23 mouse cellular contexts compared by ENCODE assay signal in the genomic region with DNA sequence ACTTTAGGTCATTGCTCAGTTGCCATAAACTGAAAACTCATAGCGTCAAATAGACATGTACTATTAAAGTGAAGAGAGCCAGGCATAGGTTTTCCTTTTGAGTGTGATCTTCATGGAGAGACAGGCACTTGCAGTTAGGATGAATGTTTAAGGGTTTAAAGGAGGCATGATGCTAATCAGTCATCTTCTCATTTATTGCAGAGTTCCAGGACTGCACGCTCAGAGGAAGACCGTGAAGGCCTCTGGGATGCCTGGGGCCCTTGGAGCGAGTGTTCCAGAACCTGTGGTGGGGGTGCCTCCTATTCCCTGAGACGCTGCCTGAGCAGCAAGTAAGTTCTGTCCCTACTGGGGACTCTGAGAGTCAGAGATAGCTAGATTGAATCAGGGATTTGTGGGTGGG.
A peak's percentile ranks its signal among the peaks of the same experiment; 100 is the strongest.
DNase-seq lines count a peak whose midpoint lies in the region; ATAC-seq lines count a peak whose summit lies in the region.
"Had no signal": no experiment of that assay in that cellular context is flagged by ENCODE, and none has a peak within 500 bp of the region (broad histone marks: within the 10 kb centered on the region; RNA-seq: fewer than 3 reads in every experiment).

No protein-coding gene starts in this region.

- no peaks in the 10 kb centered on the region for H3K27me3 ChIP-seq in limb, embryonic 11.5 days (ENCODE audit: control insufficient read depth, insufficient read depth, low read length)
- H3K27me3 ChIP-seq in limb, embryonic 10.5 days (ENCODE audit: low read depth, poor library complexity, severe bottlenecking), result no peaks in the 10 kb centered on the region
- H3K27me3 ChIP-seq in midbrain, embryonic 11.5 days (ENCODE audit: control insufficient read depth, insufficient read depth, low read length), result no peaks in the 10 kb centered on the region
- no peaks in the 10 kb centered on the region for H3K27me3 ChIP-seq in midbrain, embryonic 14.5 days (ENCODE audit: control insufficient read depth, insufficient read depth, low read length)
- no peaks in the 10 kb centered on the region for H3K27me3 ChIP-seq in hindbrain, embryonic 14.5 days (ENCODE audit: control insufficient read depth, insufficient read depth, low read length)
- H3K27me3 ChIP-seq: CH12.LX had no signal

- H3K36me3 ChIP-seq in limb, embryonic 11.5 days (ENCODE audit: control insufficient read depth, insufficient read depth, low read length), result no peaks in the 10 kb centered on the region
- no peaks in the 10 kb centered on the region for H3K36me3 ChIP-seq in limb, embryonic 10.5 days
- H3K36me3 ChIP-seq in midbrain, embryonic 11.5 days (ENCODE audit: control insufficient read depth, insufficient read depth, low read length), result no peaks in the 10 kb centered on the region
- H3K36me3 ChIP-seq in midbrain, embryonic 14.5 days (ENCODE audit: control insufficient read depth, insufficient read depth, low read length), result no peaks in the 10 kb centered on the region
- H3K36me3 ChIP-seq in hindbrain, embryonic 14.5 days (replicated peaks; ENCODE audit: control insufficient read depth, insufficient read depth), result no peaks in the 10 kb centered on the region
- H3K36me3 ChIP-seq: G1E had no signal

- DNase-seq in heart, adult 11 months, result peak; percentile 59
- no peak for DNase-seq in heart, adult 18-20 months
- peak; percentile 9 for DNase-seq in limb, embryonic 11.5 days (ENCODE audit: low spot score)
- DNase-seq in limb, embryonic 10.5 days (ENCODE audit: low spot score), result no peak
- DNase-seq in midbrain, embryonic 11.5 days (ENCODE audit: low spot score, missing footprints), result peak; percentile 51
- DNase-seq in midbrain, embryonic 14.5 days, result no peak
- DNase-seq in R1 (ENCODE audit: low read depth, low spot score), result peak; percentile 8
- no peak for DNase-seq in hindbrain, embryonic 14.5 days (ENCODE audit: low spot score)
- DNase-seq: adrenal gland, adult 2 months; adrenal gland, adult 8-10 months; adrenal gland, postnatal 10 days; adrenal gland, postnatal 14 days; adrenal gland, postnatal 25 days; adrenal gland, postnatal 36 days; B cell, adult 2 months; cerebellum, adult 11 months; cerebellum, adult 11-12 months; cerebellum, adult 18-20 months had no signal

- no peak for ATAC-seq in limb, embryonic 11.5 days (ENCODE audit: insufficient number of reproducible peaks, low FRiP score, low TSS enrichment, low read depth)
- ATAC-seq in midbrain, embryonic 11.5 days (ENCODE audit: low FRiP score), result no peak
- ATAC-seq in midbrain, embryonic 14.5 days (ENCODE audit: low FRiP score, low TSS enrichment), result no peak
- ATAC-seq in hindbrain, embryonic 14.5 days (ENCODE audit: low FRiP score), result no peak
- ATAC-seq: activated CD4-positive, CD25-positive, alpha-beta regulatory T cell, adult 4 months; CD4-positive, CD25-positive, alpha-beta regulatory T cell, adult 4 months; Patski had no signal

- no peaks in the 10 kb centered on the region for H3K4me1 ChIP-seq in limb, embryonic 11.5 days (ENCODE audit: control insufficient read depth, insufficient read depth, low read length)
- H3K4me1 ChIP-seq in limb, embryonic 10.5 days, result no peaks in the 10 kb centered on the region
- no peaks in the 10 kb centered on the region; the same call in 1 of the 2 replicates for H3K4me1 ChIP-seq in midbrain, embryonic 11.5 days (ENCODE audit: control insufficient read depth, insufficient read depth, low read length)
- H3K4me1 ChIP-seq in midbrain, embryonic 14.5 days (ENCODE audit: control insufficient read depth, insufficient read depth, low read length), result no peaks in the 10 kb centered on the region
- H3K4me1 ChIP-seq in hindbrain, embryonic 14.5 days (replicated peaks; ENCODE audit: control insufficient read depth, insufficient read depth, low read length), result no peaks in the 10 kb centered on the region

- no peak overlapping the region for H3K4me3 ChIP-seq in limb, embryonic 11.5 days (ENCODE audit: low read depth, low read length)
- no peak overlapping the region for H3K4me3 ChIP-seq in limb, embryonic 10.5 days
- H3K4me3 ChIP-seq in midbrain, embryonic 11.5 days (ENCODE audit: low read depth, low read length), result no peak overlapping the region
- no peak overlapping the region for H3K4me3 ChIP-seq in midbrain, embryonic 14.5 days (replicated peaks; ENCODE audit: low read depth, low read length)
- no peak overlapping the region for H3K4me3 ChIP-seq in hindbrain, embryonic 14.5 days (replicated peaks; ENCODE audit: low read length)

- no peak overlapping the region for H3K9ac ChIP-seq in limb, embryonic 11.5 days (ENCODE audit: low read length)
- no peak overlapping the region for H3K9ac ChIP-seq in midbrain, embryonic 11.5 days (ENCODE audit: low read length)
- no peak overlapping the region for H3K9ac ChIP-seq in midbrain, embryonic 14.5 days (replicated peaks; ENCODE audit: low read length)
- H3K9ac ChIP-seq in hindbrain, embryonic 14.5 days, result no peak overlapping the region

- H3K9me3 ChIP-seq in limb, embryonic 11.5 days (ENCODE audit: control insufficient read depth, low read length), result no peaks in the 10 kb centered on the region
- no peaks in the 10 kb centered on the region for H3K9me3 ChIP-seq in limb, embryonic 10.5 days (replicated peaks)
- H3K9me3 ChIP-seq in midbrain, embryonic 11.5 days (ENCODE audit: control insufficient read depth, low read length), result no peaks in the 10 kb centered on the region
- no peaks in the 10 kb centered on the region for H3K9me3 ChIP-seq in midbrain, embryonic 14.5 days (ENCODE audit: control insufficient read depth, low read length)
- H3K9me3 ChIP-seq in hindbrain, embryonic 14.5 days (ENCODE audit: control insufficient read depth, low read length), result no peaks in the 10 kb centered on the region
- H3K9me3 ChIP-seq: G1E had no signal

- no peak overlapping the region for H3K27ac ChIP-seq in limb, embryonic 11.5 days (replicated peaks; ENCODE audit: low read depth, low read length)
- H3K27ac ChIP-seq in limb, embryonic 10.5 days, result no peak overlapping the region
- no peak overlapping the region for H3K27ac ChIP-seq in midbrain, embryonic 11.5 days (ENCODE audit: low read depth, low read length)
- no peak overlapping the region for H3K27ac ChIP-seq in midbrain, embryonic 14.5 days (replicated peaks; ENCODE audit: low read depth, low read length)
- no peak overlapping the region for H3K27ac ChIP-seq in hindbrain, embryonic 14.5 days

- H3K4me2 ChIP-seq in limb, embryonic 11.5 days (ENCODE audit: low read depth, severe bottlenecking), result no peak overlapping the region
- H3K4me2 ChIP-seq in midbrain, embryonic 11.5 days, result no peak overlapping the region
- H3K4me2 ChIP-seq in midbrain, embryonic 14.5 days (ENCODE audit: low read length), result no peak overlapping the region
- no peak overlapping the region for H3K4me2 ChIP-seq in hindbrain, embryonic 14.5 days (replicated peaks)

- WGBS in limb, embryonic 11.5 days, result 78% methylated on average over 5 of the region's 5 CpGs
- 89% methylated on average over 5 of the region's 5 CpGs for WGBS in limb, embryonic 10.5 days
- WGBS in midbrain, embryonic 11.5 days, result 78% methylated on average over 5 of the region's 5 CpGs
- 88% methylated on average over 5 of the region's 5 CpGs for WGBS in midbrain, embryonic 14.5 days
- WGBS in hindbrain, embryonic 14.5 days, result 89% methylated on average over 5 of the region's 5 CpGs

Comparison
In these comparisons a context has a peak if more than half of its experiments do, and no peak if none do; other contexts are left out.
1. DNase-seq: peak in heart, adult 11 months (single experiment), limb, embryonic 11.5 days (single experiment), midbrain, embryonic 11.5 days (single experiment) and R1 (single experiment); none in heart, adult 18-20 months (0 of 2), limb, embryonic 10.5 days (single experiment), midbrain, embryonic 14.5 days (single experiment) and hindbrain, embryonic 14.5 days (single experiment).